Mouse (Mus musculus): ENCODE results near the gene Ccdc107.
A peak's percentile ranks its signal among the peaks of the same experiment; 100 is the strongest.

Gene Ccdc107

GRCm38 (mm10) chr4:43492821-43493185 lies at the start of gene Ccdc107:
Gene Ccdc107 (plus strand): TSS chr4:43492900.
- DNase-seq (ENCODE audit: low spot score): peak; percentile 83

- no peak for DNase-seq (ENCODE audit: low spot score)
Observed at GRCm38 (mm10) chr4:43443511-43443910, 49.2 kb upstream of the Ccdc107 start.

- no peak for DNase-seq (ENCODE audit: low spot score)
Observed at GRCm38 (mm10) chr4:43447251-43447650, 45.4 kb upstream of the Ccdc107 start.

- DNase-seq (ENCODE audit: low spot score): no peak
Observed at GRCm38 (mm10) chr4:43448554-43448953, 44.1 kb upstream of the Ccdc107 start.

- DNase-seq (ENCODE audit: low spot score): no peak
Observed at GRCm38 (mm10) chr4:43452315-43452714, 40.4 kb upstream of the Ccdc107 start.

- DNase-seq (ENCODE audit: low spot score): no peak
Observed at GRCm38 (mm10) chr4:43453413-43453812, 39.3 kb upstream of the Ccdc107 start.

GRCm38 (mm10) chr4:43454041-43454836 lies 38.5 kb upstream of the Ccdc107 start, which contains the start of gene Cd72:
Gene Cd72 (minus strand): TSS chr4:43454628.
- peak; percentile 43 for DNase-seq (ENCODE audit: low spot score)

- peak; percentile 44 for DNase-seq (ENCODE audit: low spot score)
Observed at GRCm38 (mm10) chr4:43456470-43456869, 36.2 kb upstream of the Ccdc107 start.

- DNase-seq (ENCODE audit: low spot score): no peak
Observed at GRCm38 (mm10) chr4:43457124-43457523, 35.6 kb upstream of the Ccdc107 start.

GRCm38 (mm10) chr4:43463102-43463501 lies 29.6 kb upstream of the Ccdc107 start:
- DNase-seq (ENCODE audit: low spot score): no peak

- DNase-seq (ENCODE audit: low spot score): no peak
Observed at GRCm38 (mm10) chr4:43465935-43466334, 26.8 kb upstream of the Ccdc107 start.

- no peak for DNase-seq (ENCODE audit: low spot score)
Observed at GRCm38 (mm10) chr4:43466872-43467271, 25.8 kb upstream of the Ccdc107 start.

- DNase-seq (ENCODE audit: low spot score): no peak
Observed at GRCm38 (mm10) chr4:43470301-43470700, 22.4 kb upstream of the Ccdc107 start.

GRCm38 (mm10) chr4:43473636-43474035 lies 19.1 kb upstream of the Ccdc107 start:
- no peak for DNase-seq (ENCODE audit: low spot score)

GRCm38 (mm10) chr4:43476604-43477003 lies 16.1 kb upstream of the Ccdc107 start:
- DNase-seq (ENCODE audit: low spot score): no peak

GRCm38 (mm10) chr4:43477857-43478533 lies 14.7 kb upstream of the Ccdc107 start:
- peak; percentile 79 for DNase-seq (ENCODE audit: low spot score)

- DNase-seq (ENCODE audit: low spot score): no peak
Observed at GRCm38 (mm10) chr4:43478534-43478858, 14.2 kb upstream of the Ccdc107 start.

- peak; percentile 54 for DNase-seq (ENCODE audit: low spot score)
Observed at GRCm38 (mm10) chr4:43478906-43479832, 13.5 kb upstream of the Ccdc107 start.

GRCm38 (mm10) chr4:43480985-43481384 lies 11.7 kb upstream of the Ccdc107 start:
- DNase-seq (ENCODE audit: low spot score): no peak

- no peak for DNase-seq (ENCODE audit: low spot score)
Observed at GRCm38 (mm10) chr4:43481894-43482456, 10.7 kb upstream of the Ccdc107 start.

- no peak for DNase-seq (ENCODE audit: low spot score)
Observed at GRCm38 (mm10) chr4:43482591-43482990, 10.1 kb upstream of the Ccdc107 start.

GRCm38 (mm10) chr4:43483535-43484091 lies 9.1 kb upstream of the Ccdc107 start, which contains the start of gene Sit1:
Gene Sit1 (minus strand): TSS chr4:43483734.
- no peak for DNase-seq (ENCODE audit: low spot score)

All from spleen, adult 12 weeks (tissue).